Mouse (Mus musculus): ENCODE data around the gene Ccnjl. TPM values are rescaled to one million over a fixed set of nuclear protein-coding genes. Genes with fewer than 3 reads are reported as not detected.

The Ccnjl gene
- polyA plus RNA-seq, 1 experiment from 2014 or later = 21.1 TPM

DNA sequence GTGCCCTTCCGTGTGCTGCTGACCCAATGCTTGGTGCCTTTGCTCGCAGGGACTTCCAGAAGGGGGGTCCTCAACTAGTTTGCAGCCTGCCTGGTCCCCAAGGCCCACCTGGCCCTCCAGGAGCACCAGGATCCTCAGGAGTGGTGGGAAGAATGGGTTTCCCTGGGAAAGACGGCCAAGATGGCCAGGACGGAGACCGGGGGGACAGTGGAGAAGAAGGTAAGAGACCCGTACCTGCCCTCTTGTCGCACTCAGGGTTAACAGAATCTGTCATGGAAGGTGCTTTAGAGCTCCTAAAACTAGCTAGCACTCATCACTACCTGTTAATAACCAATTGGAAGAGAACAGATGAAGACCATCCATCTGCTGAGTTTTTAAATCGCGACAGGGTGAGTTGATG, 42.7 kb upstream of the Ccnjl start:
- no peaks in the 10 kb centered on the region for H3K9me3 ChIP-seq (ENCODE audit: control insufficient read depth, low read length)
- H3K4me3 ChIP-seq (ENCODE audit: control insufficient read depth in 1 of 2, insufficient read depth in 1 of 2, low read depth in 1 of 2, low read length in 2 of 2) = no peak overlapping the region
- WGBS = 84% methylated on average over 9 of the region's 9 CpGs
- H3K4me2 ChIP-seq (ENCODE audit: low read length) = no peak overlapping the region
- H3K4me1 ChIP-seq (ENCODE audit: control insufficient read depth in 2 of 2, insufficient read depth in 2 of 2, low read length in 2 of 2) = peaks cover 15 to 32% of the 10 kb centered on the region in 2 experiments
- no peak overlapping the region for H3K27ac ChIP-seq (replicated peaks in 1 of 2; ENCODE audit: control insufficient read depth in 1 of 2, insufficient read depth in 1 of 2, low read depth in 2 of 2, low read length in 2 of 2)
- ATAC-seq (ENCODE audit: insufficient number of reproducible peaks, insufficient read depth, low FRiP score, low read depth) = no peak
- H3K9ac ChIP-seq (ENCODE audit: low read length) = no peak overlapping the region
- H3K27me3 ChIP-seq (ENCODE audit: control insufficient read depth, insufficient read depth, low read length) = no peaks in the 10 kb centered on the region
- no peaks in the 10 kb centered on the region for H3K36me3 ChIP-seq (ENCODE audit: control insufficient read depth, insufficient read depth, low read length)

DNA sequence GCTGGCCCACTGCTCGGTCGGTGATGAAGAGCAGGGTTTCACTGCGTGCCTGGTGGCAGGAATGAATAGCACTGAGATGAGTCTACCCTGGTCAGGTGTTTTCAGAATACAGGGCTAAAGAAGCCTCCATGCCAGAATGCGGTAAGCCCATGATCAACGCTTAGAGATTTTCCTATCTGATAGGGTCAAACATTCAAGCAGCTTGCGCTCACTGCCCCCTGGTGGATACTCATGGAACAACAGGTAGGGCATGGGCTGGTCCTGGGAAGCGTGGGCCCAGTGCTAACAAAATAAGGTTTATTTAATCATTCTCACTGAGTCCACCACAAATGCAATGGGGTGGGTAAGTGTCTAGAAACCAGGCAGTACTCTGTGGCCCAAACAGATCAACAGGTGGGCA, 35.9 kb upstream of the Ccnjl start:
- H3K9me3 ChIP-seq (ENCODE audit: control insufficient read depth, low read length) = no peaks in the 10 kb centered on the region
- H3K9ac ChIP-seq (ENCODE audit: low read length) = no peak overlapping the region
- H3K27ac ChIP-seq (replicated peaks in 1 of 2; ENCODE audit: control insufficient read depth in 1 of 2, insufficient read depth in 1 of 2, low read depth in 2 of 2, low read length in 2 of 2) = no peak overlapping the region
- H3K4me1 ChIP-seq (ENCODE audit: control insufficient read depth in 2 of 2, insufficient read depth in 2 of 2, low read length in 2 of 2) = peaks cover 4 to 6% of the 10 kb centered on the region in 2 experiments; a peak in 2 of 4 replicates
- H3K4me2 ChIP-seq (ENCODE audit: low read length) = no peak overlapping the region
- no peaks in the 10 kb centered on the region for H3K36me3 ChIP-seq (ENCODE audit: control insufficient read depth, insufficient read depth, low read length)
- WGBS = 27% methylated on average over 7 of the region's 7 CpGs
- no peaks in the 10 kb centered on the region for H3K27me3 ChIP-seq (ENCODE audit: control insufficient read depth, insufficient read depth, low read length)
- no peak for ATAC-seq (ENCODE audit: insufficient number of reproducible peaks, insufficient read depth, low FRiP score, low read depth)
- H3K4me3 ChIP-seq (ENCODE audit: control insufficient read depth in 1 of 2, insufficient read depth in 1 of 2, low read depth in 1 of 2, low read length in 2 of 2) = no peak overlapping the region

DNA sequence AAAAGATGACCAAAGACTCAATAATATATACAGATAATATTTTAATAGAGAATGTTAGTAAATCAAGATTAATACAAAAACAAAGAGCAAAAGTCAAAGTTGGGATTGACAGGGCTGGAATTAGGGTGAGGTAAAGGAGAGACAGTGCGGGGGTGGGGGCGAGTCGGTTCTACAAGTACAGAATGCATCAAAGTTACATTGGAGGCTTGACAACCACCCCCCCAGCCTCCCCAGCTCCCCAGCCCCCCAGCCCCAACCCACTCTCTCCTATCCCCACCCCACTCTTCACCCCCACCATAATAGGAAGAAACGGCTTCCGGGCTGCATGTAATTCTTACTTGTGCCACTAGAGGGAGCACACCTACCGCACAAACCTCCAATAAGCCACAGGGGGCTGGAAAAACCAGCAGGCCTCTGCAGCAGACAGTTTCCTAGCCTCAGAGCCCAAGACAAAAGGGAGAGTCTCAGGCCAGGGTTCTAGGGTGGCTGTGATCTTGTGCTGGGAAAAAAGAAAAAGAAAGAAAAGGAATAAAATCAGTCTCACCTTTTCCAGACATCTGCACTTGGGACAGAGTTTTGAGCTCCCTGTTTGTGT, 34.7 kb upstream of the Ccnjl start:
- H3K27ac ChIP-seq (replicated peaks in 1 of 2; ENCODE audit: control insufficient read depth in 1 of 2, insufficient read depth in 1 of 2, low read depth in 2 of 2, low read length in 2 of 2) = no peak overlapping the region
- H3K4me1 ChIP-seq (ENCODE audit: control insufficient read depth in 2 of 2, insufficient read depth in 2 of 2, low read length in 2 of 2) = peaks cover 4 to 6% of the 10 kb centered on the region in 2 experiments; a peak in 2 of 4 replicates
- ATAC-seq (ENCODE audit: insufficient number of reproducible peaks, insufficient read depth, low FRiP score, low read depth) = peak; percentile 48; the same call in 1 of the 2 replicates
- no peaks in the 10 kb centered on the region for H3K9me3 ChIP-seq (ENCODE audit: control insufficient read depth, low read length)
- H3K9ac ChIP-seq (ENCODE audit: low read length) = no peak overlapping the region
- H3K27me3 ChIP-seq (ENCODE audit: control insufficient read depth, insufficient read depth, low read length) = no peaks in the 10 kb centered on the region
- no peaks in the 10 kb centered on the region for H3K36me3 ChIP-seq (ENCODE audit: control insufficient read depth, insufficient read depth, low read length)
- 24% methylated on average over 6 of the region's 6 CpGs for WGBS
- no peak overlapping the region for H3K4me2 ChIP-seq (ENCODE audit: low read length)
- no peak overlapping the region for H3K4me3 ChIP-seq (ENCODE audit: control insufficient read depth in 1 of 2, insufficient read depth in 1 of 2, low read depth in 1 of 2, low read length in 2 of 2)

DNA sequence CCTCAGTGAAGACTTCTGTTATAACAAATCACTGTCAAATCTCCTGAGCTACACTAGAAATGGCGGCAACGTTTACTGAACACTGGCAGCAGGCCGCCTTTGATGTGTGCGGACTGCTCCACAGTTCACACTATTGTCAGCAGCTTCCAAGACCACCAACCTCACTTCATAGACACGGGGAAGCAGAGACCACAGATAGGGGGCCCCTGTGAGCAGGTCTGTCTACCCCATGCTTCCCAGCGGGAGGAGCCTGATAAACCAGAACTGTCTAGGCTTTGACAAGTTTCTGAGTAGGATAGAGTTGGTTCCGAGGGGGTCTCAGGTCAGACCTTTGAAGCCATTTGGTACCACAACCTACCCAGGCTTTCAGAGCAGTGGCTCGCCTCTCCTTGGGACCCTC, 33.5 kb upstream of the Ccnjl start:
- Histone ChIP-seq H3K27ac (replicated peaks in 1 of 2; ENCODE audit: control insufficient read depth in 1 of 2, insufficient read depth in 1 of 2, low read depth in 2 of 2, low read length in 2 of 2) (no peak overlapping the region), H3K9ac (ENCODE audit: low read length) (no peak overlapping the region), H3K9me3 (ENCODE audit: control insufficient read depth, low read length) (no peaks in the 10 kb centered on the region), H3K36me3 (ENCODE audit: control insufficient read depth, insufficient read depth, low read length) (no peaks in the 10 kb centered on the region), H3K4me2 (ENCODE audit: low read length) (no peak overlapping the region), H3K27me3 (ENCODE audit: control insufficient read depth, insufficient read depth, low read length) (no peaks in the 10 kb centered on the region), H3K4me3 (ENCODE audit: control insufficient read depth in 1 of 2, insufficient read depth in 1 of 2, low read depth in 1 of 2, low read length in 2 of 2) (no peak overlapping the region), H3K4me1 (ENCODE audit: control insufficient read depth in 2 of 2, insufficient read depth in 2 of 2, low read length in 2 of 2) (peaks cover 4 to 6% of the 10 kb centered on the region in 2 experiments; a peak in 2 of 4 replicates)
- ATAC-seq (ENCODE audit: insufficient number of reproducible peaks, insufficient read depth, low FRiP score, low read depth) = no peak
- WGBS = 44% methylated on average over 8 of the region's 8 CpGs

DNA sequence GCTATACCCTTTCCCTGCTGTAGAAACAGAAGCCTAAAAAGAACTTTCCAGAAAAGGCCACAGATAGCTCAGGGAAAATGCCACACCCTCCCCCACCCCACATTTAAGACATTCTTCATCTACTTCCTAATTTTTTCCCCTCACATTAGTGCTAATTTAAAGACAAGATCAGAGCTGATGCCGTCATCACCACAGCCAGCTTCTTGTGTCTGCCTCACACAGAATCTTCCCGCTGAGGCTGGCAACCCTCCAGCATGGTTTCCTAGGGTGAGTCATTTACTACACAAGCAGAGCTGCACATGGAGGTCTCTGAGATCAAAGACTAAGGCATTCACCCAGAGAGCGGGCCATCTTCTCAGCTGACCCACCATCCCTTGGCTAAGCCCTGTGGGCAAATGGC, 33.1 kb upstream of the Ccnjl start:
- 20% methylated on average over 3 of the region's 3 CpGs for WGBS
- ATAC-seq (ENCODE audit: insufficient number of reproducible peaks, insufficient read depth, low FRiP score, low read depth) = no peak
- Histone ChIP-seq H3K9ac (ENCODE audit: low read length) (no peak overlapping the region), H3K27ac (replicated peaks in 1 of 2; ENCODE audit: control insufficient read depth in 1 of 2, insufficient read depth in 1 of 2, low read depth in 2 of 2, low read length in 2 of 2) (no peak overlapping the region), H3K4me1 (ENCODE audit: control insufficient read depth in 2 of 2, insufficient read depth in 2 of 2, low read length in 2 of 2) (peaks cover 4 to 6% of the 10 kb centered on the region in 2 experiments; a peak in 2 of 4 replicates), H3K4me2 (ENCODE audit: low read length) (no peak overlapping the region), H3K27me3 (ENCODE audit: control insufficient read depth, insufficient read depth, low read length) (no peaks in the 10 kb centered on the region), H3K9me3 (ENCODE audit: control insufficient read depth, low read length) (no peaks in the 10 kb centered on the region), H3K36me3 (ENCODE audit: control insufficient read depth, insufficient read depth, low read length) (no peaks in the 10 kb centered on the region), H3K4me3 (ENCODE audit: control insufficient read depth in 1 of 2, insufficient read depth in 1 of 2, low read depth in 1 of 2, low read length in 2 of 2) (no peak overlapping the region)

DNA sequence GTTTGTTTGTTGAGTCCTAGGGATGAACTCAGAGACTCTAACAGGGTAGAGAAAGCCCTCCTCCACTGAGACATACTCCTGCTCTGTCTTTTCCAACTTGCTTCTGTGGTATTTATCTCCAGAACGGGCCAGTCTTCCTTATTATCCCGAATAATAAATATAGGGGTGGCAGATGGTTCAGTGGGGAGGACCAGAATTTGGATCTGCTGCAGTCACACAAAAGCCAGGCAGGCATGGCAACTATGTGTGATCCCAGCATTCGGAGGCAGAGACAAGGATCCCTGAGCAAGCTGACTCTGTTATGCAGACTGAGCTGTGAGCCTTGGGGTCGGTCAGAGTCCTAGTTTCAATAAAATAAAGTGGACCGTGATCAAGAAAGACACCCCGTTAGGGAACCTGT, 27.3 kb upstream of the Ccnjl start:
- Histone ChIP-seq H3K9me3 (ENCODE audit: control insufficient read depth, low read length) (no peaks in the 10 kb centered on the region), H3K4me3 (ENCODE audit: control insufficient read depth in 1 of 2, insufficient read depth in 1 of 2, low read depth in 1 of 2, low read length in 2 of 2) (no peak overlapping the region), H3K27me3 (ENCODE audit: control insufficient read depth, insufficient read depth, low read length) (no peaks in the 10 kb centered on the region), H3K4me1 (ENCODE audit: control insufficient read depth in 2 of 2, insufficient read depth in 2 of 2, low read length in 2 of 2) (no peaks in the 10 kb centered on the region), H3K4me2 (ENCODE audit: low read length) (no peak overlapping the region), H3K27ac (replicated peaks in 1 of 2; ENCODE audit: control insufficient read depth in 1 of 2, insufficient read depth in 1 of 2, low read depth in 2 of 2, low read length in 2 of 2) (no peak overlapping the region), H3K36me3 (ENCODE audit: control insufficient read depth, insufficient read depth, low read length) (no peaks in the 10 kb centered on the region), H3K9ac (ENCODE audit: low read length) (no peak overlapping the region)
- no peak for ATAC-seq (ENCODE audit: insufficient number of reproducible peaks, insufficient read depth, low FRiP score, low read depth)
- WGBS = 82% methylated on average over 6 of the region's 6 CpGs

DNA sequence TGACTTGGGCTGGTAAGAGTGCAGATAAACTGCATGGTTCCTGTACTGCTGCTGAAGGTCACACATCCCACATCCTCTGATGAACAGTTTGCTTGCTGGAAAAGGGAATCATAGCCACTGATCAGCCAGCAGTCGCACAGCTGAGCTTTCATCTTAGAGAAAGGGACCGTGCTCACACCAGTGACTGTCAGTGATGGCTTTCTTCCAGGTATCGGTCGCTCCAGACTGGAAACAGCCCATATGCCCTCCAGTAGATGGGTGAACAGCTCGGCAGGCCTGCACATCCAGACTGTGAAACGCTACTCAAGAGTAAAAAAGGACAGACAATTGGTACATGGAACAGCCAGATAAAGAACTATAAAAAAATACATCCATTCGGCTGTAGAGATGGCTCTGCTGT, 23.4 kb upstream of the Ccnjl start:
- Histone ChIP-seq H3K4me1 (ENCODE audit: control insufficient read depth in 2 of 2, insufficient read depth in 2 of 2, low read length in 2 of 2) (no peaks in the 10 kb centered on the region), H3K27ac (replicated peaks in 1 of 2; ENCODE audit: control insufficient read depth in 1 of 2, insufficient read depth in 1 of 2, low read depth in 2 of 2, low read length in 2 of 2) (no peak overlapping the region), H3K9ac (ENCODE audit: low read length) (no peak overlapping the region), H3K36me3 (ENCODE audit: control insufficient read depth, insufficient read depth, low read length) (no peaks in the 10 kb centered on the region), H3K4me3 (ENCODE audit: control insufficient read depth in 1 of 2, insufficient read depth in 1 of 2, low read depth in 1 of 2, low read length in 2 of 2) (no peak overlapping the region), H3K9me3 (ENCODE audit: control insufficient read depth, low read length) (no peaks in the 10 kb centered on the region), H3K4me2 (ENCODE audit: low read length) (no peak overlapping the region), H3K27me3 (ENCODE audit: control insufficient read depth, insufficient read depth, low read length) (no peaks in the 10 kb centered on the region)
- ATAC-seq (ENCODE audit: insufficient number of reproducible peaks, insufficient read depth, low FRiP score, low read depth) = no peak
- WGBS = 80% methylated on average over 7 of the region's 7 CpGs

DNA sequence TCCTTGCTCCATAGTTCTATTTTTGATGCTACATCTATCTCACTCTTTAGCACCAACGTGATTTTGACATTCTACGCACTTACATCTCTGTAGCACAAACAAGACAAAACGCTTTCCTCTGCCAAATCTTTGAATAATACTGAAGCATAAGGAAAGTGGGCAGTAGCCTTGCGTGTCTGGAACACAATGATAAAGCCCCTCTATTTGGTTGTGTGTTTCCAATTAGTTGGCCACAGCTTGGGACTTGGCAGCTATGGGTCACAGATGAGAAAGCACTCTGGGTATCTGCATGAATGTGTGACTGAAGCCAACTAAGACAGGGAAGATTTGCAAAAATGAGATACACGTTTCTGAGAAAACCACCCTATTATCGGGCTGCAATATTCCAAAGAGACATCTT, 20.6 kb upstream of the Ccnjl start:
- ATAC-seq (ENCODE audit: insufficient number of reproducible peaks, insufficient read depth, low FRiP score, low read depth) = no peak
- H3K9me3 ChIP-seq (ENCODE audit: control insufficient read depth, low read length) = no peaks in the 10 kb centered on the region
- no peaks in the 10 kb centered on the region for H3K4me1 ChIP-seq (ENCODE audit: control insufficient read depth in 2 of 2, insufficient read depth in 2 of 2, low read length in 2 of 2)
- H3K4me2 ChIP-seq (ENCODE audit: low read length) = no peak overlapping the region
- H3K4me3 ChIP-seq (ENCODE audit: control insufficient read depth in 1 of 2, insufficient read depth in 1 of 2, low read depth in 1 of 2, low read length in 2 of 2) = no peak overlapping the region
- 73% methylated on average over 6 of the region's 6 CpGs for WGBS
- no peak overlapping the region for H3K9ac ChIP-seq (ENCODE audit: low read length)
- H3K27ac ChIP-seq (replicated peaks in 1 of 2; ENCODE audit: control insufficient read depth in 1 of 2, insufficient read depth in 1 of 2, low read depth in 2 of 2, low read length in 2 of 2) = no peak overlapping the region
- no peaks in the 10 kb centered on the region for H3K27me3 ChIP-seq (ENCODE audit: control insufficient read depth, insufficient read depth, low read length)
- H3K36me3 ChIP-seq (ENCODE audit: control insufficient read depth, insufficient read depth, low read length) = no peaks in the 10 kb centered on the region

Data from heart, embryonic 14.5 days (tissue).